8 mouse cellular contexts compared by ENCODE assay signal in genomic region chr4:88350910-88351309, GRCm38 (mm10).
A peak's percentile ranks its signal among the peaks of the same experiment; 100 is the strongest.
DNase-seq lines count a peak whose midpoint lies in the region; ATAC-seq and TF ChIP-seq lines count a peak whose summit lies in the region.

No protein-coding gene starts in this region.

- no peaks in the 10 kb centered on the region for H3K27me3 ChIP-seq in intestine, postnatal 0 days (replicated peaks; ENCODE audit: control insufficient read depth, insufficient read depth, low read length)
- H3K27me3 ChIP-seq in midbrain, embryonic 13.5 days: no peaks in the 10 kb centered on the region

- no peak overlapping the region for H3K4me2 ChIP-seq in intestine, postnatal 0 days (replicated peaks; ENCODE audit: low read depth)
- H3K4me2 ChIP-seq in midbrain, embryonic 13.5 days (replicated peaks): no peak overlapping the region

- H3K9ac ChIP-seq in intestine, postnatal 0 days (ENCODE audit: low read depth, low read length): no peak overlapping the region
- H3K9ac ChIP-seq in midbrain, embryonic 13.5 days (replicated peaks): no peak overlapping the region

- intact Hi-C loops in left cerebral cortex, postnatal 4 days (cut with DNase I): loop anchor here (2.0 kb wide), 3 partner anchors 256 to 982 kb away; partner anchors contain the start of gene Focad

- TF ChIP-seq CTCF in intestine, postnatal 0 days (IDR thresholded peaks at IDR 0.05; ENCODE audit: low read depth): peak; percentile 96

- H3K9me3 ChIP-seq in intestine, postnatal 0 days (ENCODE audit: control insufficient read depth): no peaks in the 10 kb centered on the region
- H3K9me3 ChIP-seq in midbrain, embryonic 13.5 days: no peaks in the 10 kb centered on the region

- no peak overlapping the region for H3K27ac ChIP-seq in intestine, postnatal 0 days (ENCODE audit: low read depth, low read length)
- H3K27ac ChIP-seq in midbrain, embryonic 13.5 days: no peak overlapping the region

- H3K36me3 ChIP-seq in intestine, postnatal 0 days (ENCODE audit: control insufficient read depth, insufficient read depth): no peaks in the 10 kb centered on the region
- no peaks in the 10 kb centered on the region for H3K36me3 ChIP-seq in midbrain, embryonic 13.5 days

- H3K4me3 ChIP-seq in intestine, postnatal 0 days (ENCODE audit: low read depth, low read length): no peak overlapping the region
- H3K4me3 ChIP-seq in midbrain, embryonic 13.5 days (replicated peaks): no peak overlapping the region

- no peaks in the 10 kb centered on the region for H3K4me1 ChIP-seq in intestine, postnatal 0 days (replicated peaks; ENCODE audit: control insufficient read depth, insufficient read depth, low read length)
- H3K4me1 ChIP-seq in midbrain, embryonic 13.5 days (replicated peaks): peaks cover 8% of the 10 kb centered on the region

- WGBS in intestine, postnatal 0 days: 3% methylated on average over 4 of the region's 4 CpGs
- WGBS in midbrain, embryonic 13.5 days: 2% methylated on average over 4 of the region's 4 CpGs

- ATAC-seq in intestine, postnatal 0 days: peak; percentile 43; the same call in 1 of the 2 replicates
- peak; percentile 91 for ATAC-seq in midbrain, embryonic 13.5 days

- DNase-seq in urinary bladder, postnatal 14 days (ENCODE audit: low spot score): peak; percentile 51
- DNase-seq in urinary bladder, adult 2 months (ENCODE audit: low spot score): no peak
- peak; percentile 37 to 67 for DNase-seq in cerebellum, postnatal 4 days (ENCODE audit: low spot score in 2 of 2)
- peak; percentile 17 to 22 for DNase-seq in gastrocnemius, adult 8-10 months (ENCODE audit: low spot score in 2 of 2)
- peak; percentile 52 for DNase-seq in left cerebral cortex, postnatal 4 days
- peak; percentile 29 for DNase-seq in spleen, adult 12 weeks (ENCODE audit: low spot score)
